9 mouse cellular contexts compared by ENCODE assay signal in the genomic region with DNA sequence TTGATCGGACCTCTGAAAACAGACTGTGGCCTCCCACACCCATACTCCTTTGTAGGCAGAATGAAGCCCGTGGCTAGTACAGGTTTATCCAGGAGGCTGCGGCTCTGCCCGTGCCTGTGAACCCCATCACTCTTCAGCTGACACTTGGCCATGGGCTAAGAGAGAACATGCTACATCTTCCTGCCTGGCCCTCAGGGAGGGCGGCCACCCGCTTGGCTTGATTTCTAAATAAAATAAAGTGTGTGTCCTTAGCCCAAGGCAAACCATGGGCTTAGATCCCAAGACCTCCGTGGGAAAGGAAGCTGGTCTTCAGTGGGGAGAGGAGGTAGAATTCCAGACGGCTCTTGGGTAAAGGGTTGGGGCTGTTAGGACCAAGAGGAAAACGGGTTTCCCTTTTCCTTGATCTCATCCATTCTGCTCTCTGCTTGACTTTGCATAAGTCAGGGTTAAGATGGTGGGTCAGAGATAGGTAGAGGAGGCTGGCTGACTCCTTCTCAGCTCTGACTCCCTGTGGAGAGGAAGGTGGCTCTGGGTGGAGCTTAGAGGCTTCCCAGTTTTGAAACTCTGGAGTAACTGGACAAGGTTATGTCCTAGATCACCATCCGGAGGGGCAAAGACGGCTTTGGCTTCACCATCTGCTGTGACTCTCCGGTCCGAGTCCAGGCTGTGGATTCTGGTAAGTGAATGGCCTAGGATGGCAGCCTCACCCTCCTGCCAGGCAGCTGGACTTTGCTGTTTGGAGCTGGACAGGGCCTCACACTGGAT.
DNase-seq lines count a peak whose midpoint lies in the region; ATAC-seq and TF ChIP-seq lines count a peak whose summit lies in the region.
"Had no signal": no experiment of that assay in that cellular context is flagged by ENCODE, and none has a peak within 500 bp of the region (broad histone marks: within the 10 kb centered on the region; RNA-seq: fewer than 3 reads in every experiment).

No protein-coding gene starts in this region.

- no peak for TF ChIP-seq CTCF in heart, adult 2 months (IDR thresholded peaks at IDR 0.05)
- TF ChIP-seq CTCF in left cerebral cortex, adult 2 months (IDR thresholded peaks at IDR 0.05): no peak

- intact Hi-C loops in heart, adult 2 months (cut with DNase I): no loop called here
- intact Hi-C loops in heart, postnatal 14 days (cut with DNase I): loop anchor here (2.0 to 5.0 kb wide), 2 partner anchors 15 to 69 kb away; no protein-coding TSS in a partner anchor
- intact Hi-C loops in left cerebral cortex, adult 2 months (cut with DNase I): no loop called here
- intact Hi-C loops in left cerebral cortex, postnatal 25 days (cut with DNase I): no loop called here

- peak overlapping the region; percentile 54; the same call in 1 of the 2 replicates for H3K9ac ChIP-seq in heart, adult 2 months (ENCODE audit: low read depth, low read length)
- no peak overlapping the region for H3K9ac ChIP-seq in hindbrain, embryonic 12.5 days

- ATAC-seq in hindbrain, embryonic 12.5 days (ENCODE audit: low FRiP score): no peak

- no peaks in the 10 kb centered on the region for H3K27me3 ChIP-seq in heart, adult 2 months (ENCODE audit: control insufficient read depth, insufficient read depth, low read length)
- H3K27me3 ChIP-seq in embryonic facial prominence, embryonic 10.5 days (replicated peaks; ENCODE audit: low read depth, poor library complexity, severe bottlenecking): no peaks in the 10 kb centered on the region
- no peaks in the 10 kb centered on the region for H3K27me3 ChIP-seq in hindbrain, embryonic 12.5 days

- peaks cover 17% of the 10 kb centered on the region for H3K4me1 ChIP-seq in heart, adult 2 months (ENCODE audit: control insufficient read depth, insufficient read depth, low read length)
- peaks cover 91% of the 10 kb centered on the region for H3K4me1 ChIP-seq in embryonic facial prominence, embryonic 10.5 days
- H3K4me1 ChIP-seq in hindbrain, embryonic 12.5 days: peaks cover 76% of the 10 kb centered on the region

- H3K4me2 ChIP-seq in hindbrain, embryonic 12.5 days (replicated peaks): no peak overlapping the region

- H3K4me3 ChIP-seq in heart, adult 2 months: peak overlapping the region; percentile 59
- no peak overlapping the region for H3K4me3 ChIP-seq in left cerebral cortex, adult 2 months
- no peak overlapping the region for H3K4me3 ChIP-seq in embryonic facial prominence, embryonic 10.5 days
- H3K4me3 ChIP-seq in hindbrain, embryonic 12.5 days: no peak overlapping the region

- peak overlapping the region; percentile 97 for H3K27ac ChIP-seq in heart, adult 2 months
- H3K27ac ChIP-seq in left cerebral cortex, adult 2 months: peak overlapping the region; percentile 44; the same call in 1 of the 2 replicates
- peak overlapping the region; percentile 89 for H3K27ac ChIP-seq in embryonic facial prominence, embryonic 10.5 days (replicated peaks)
- H3K27ac ChIP-seq in hindbrain, embryonic 12.5 days: peak overlapping the region; percentile 82

- no peaks in the 10 kb centered on the region for H3K9me3 ChIP-seq in embryonic facial prominence, embryonic 10.5 days
- no peaks in the 10 kb centered on the region for H3K9me3 ChIP-seq in hindbrain, embryonic 12.5 days (replicated peaks)

- TF ChIP-seq EP300 in heart, adult 2 months (IDR thresholded peaks at IDR 0.05; ENCODE audit: insufficient read depth, low read depth, low read length): no peak

- TF ChIP-seq POLR2A in heart, adult 2 months (IDR thresholded peaks at IDR 0.05; ENCODE audit: insufficient read depth, low read depth, low read length): 0 out of 2 replicates have a peak, but pooled peaks have one; percentile 26

- no peaks in the 10 kb centered on the region for H3K79me2 ChIP-seq in heart, adult 2 months (replicated peaks; ENCODE audit: control insufficient read depth, insufficient read depth, low read length)

- WGBS in heart, adult 2 months: 48% methylated on average over 13 of the region's 13 CpGs
- 82% methylated on average over 13 of the region's 13 CpGs for WGBS in embryonic facial prominence, embryonic 10.5 days
- 67% methylated on average over 13 of the region's 13 CpGs for WGBS in hindbrain, embryonic 12.5 days

- DNase-seq in heart, adult 2 months: no peak
- no peak for DNase-seq in heart, postnatal 14 days
- no peak for DNase-seq in left cerebral cortex, adult 2 months (ENCODE audit: extremely low spot score in 1 of 2, low spot score in 2 of 2)
- no peak for DNase-seq in left cerebral cortex, postnatal 25 days (ENCODE audit: low spot score in 2 of 2)
- no peak for DNase-seq in embryonic facial prominence, embryonic 10.5 days (ENCODE audit: low spot score)
- no peak for DNase-seq in adrenal gland, postnatal 14 days
- no peak for DNase-seq in adrenal gland, adult 18-20 months (ENCODE audit: low spot score in 2 of 2)
- DNase-seq: B cell, adult 2 months had no signal

- peaks cover 5% of the 10 kb centered on the region for H3K36me3 ChIP-seq in heart, adult 2 months (ENCODE audit: control insufficient read depth, insufficient read depth, low read length)
- peaks cover 3% of the 10 kb centered on the region; the same call in 1 of the 2 replicates for H3K36me3 ChIP-seq in embryonic facial prominence, embryonic 10.5 days (replicated peaks)
- no peaks in the 10 kb centered on the region; the same call in 1 of the 2 replicates for H3K36me3 ChIP-seq in hindbrain, embryonic 12.5 days

Comparison
In these comparisons a context has a peak if more than half of its experiments do, and no peak if none do; other contexts are left out.
1. H3K27ac ChIP-seq: peak in every context shown above with its lines; median percentile 97 in heart, adult 2 months; 89 in embryonic facial prominence, embryonic 10.5 days; 82 in hindbrain, embryonic 12.5 days; 44 in left cerebral cortex, adult 2 months.